Mouse (Mus musculus) limb, embryonic 10.5 days (tissue): ENCODE data around the gene Crygs. TPM values are rescaled to one million over a fixed set of nuclear protein-coding genes. Genes with fewer than 3 reads are reported as not detected.
"Not testable (repeated sequence)": the region's sequence is repeated elsewhere in the genome, so short reads cannot be mapped to it uniquely, and the experiment has no call there.

Experiments
- DNase-seq: peaks from one replicate; pipeline ENCODE4 v3.0.0-alpha.2; 2017; ENCODE audit warnings: low spot score
- H3K27ac ChIP-seq: fragments of 300-500 bp; sonication (generic); 2 replicates; pipeline ENCODE4 v1.5.1; 2016; ENCODE audit warnings: mild to moderate bottlenecking
- H3K27me3 ChIP-seq: fragments of 300-500 bp; sonication (generic); 2 replicates; pipeline ENCODE4 v1.6.1; 2016; ENCODE audit warnings: low read depth, mild to moderate bottlenecking; ENCODE audit not compliant: poor library complexity, severe bottlenecking
- H3K36me3 ChIP-seq: fragments of 300-500 bp; sonication (generic); 2 replicates; pipeline ENCODE4 v1.6.1; 2016; ENCODE audit warnings: mild to moderate bottlenecking, moderate library complexity
- H3K4me1 ChIP-seq: fragments of 300-500 bp; sonication (generic); 2 replicates; pipeline ENCODE4 v1.6.1; 2016
- H3K4me3 ChIP-seq: fragments of 300-500 bp; sonication (generic); 2 replicates; pipeline ENCODE4 v1.5.1; 2016; ENCODE audit warnings: mild to moderate bottlenecking, moderate library complexity
- H3K9me3 ChIP-seq: fragments of 300-500 bp; sonication (generic); replicated peaks from 2 replicates; pipeline ENCODE4 v1.6.1; 2016; ENCODE audit warnings: mild to moderate bottlenecking
- WGBS: fragments of 180-500 bp; shearing (Covaris S2); methylation state at CpG from one replicate; pipeline ENCODE4 v1.1.7; 2016; 5-methylcytosine and 5-hydroxymethylcytosine counted together
- polyA plus RNA-seq: library from polyadenylated mRNA; unstranded; fragments of >200 nt; fragmentation: Nextera tagmentation; extraction: Ambion mirVana; gene quantifications from 2 replicates; pipeline ENCODE4 v1.2.1, GENCODE M21; 2016

The Crygs gene
- polyA plus RNA-seq, 1 experiment from 2014 or later = not detected

- peaks cover 29% of the 10 kb centered on the region for H3K36me3 ChIP-seq
- no peak overlapping the region for H3K4me3 ChIP-seq
- DNase-seq = no peak
- H3K9me3 ChIP-seq = no peaks in the 10 kb centered on the region
- no peaks in the 10 kb centered on the region for H3K27me3 ChIP-seq
- WGBS = 67% methylated on average over 8 of the region's 8 CpGs
- no peak overlapping the region for H3K27ac ChIP-seq
- H3K4me1 ChIP-seq = no peaks in the 10 kb centered on the region
Observed at GRCm38 (mm10) chr16:22820731-22821130, 9.4 kb upstream of the Crygs start.

- no peaks in the 10 kb centered on the region for H3K9me3 ChIP-seq
- no peak overlapping the region for H3K27ac ChIP-seq
- 18% methylated on average over 17 of the region's 17 CpGs for WGBS
- no peaks in the 10 kb centered on the region for H3K27me3 ChIP-seq
- no peak overlapping the region for H3K4me3 ChIP-seq
- DNase-seq = peak; percentile 56
- no peaks in the 10 kb centered on the region for H3K4me1 ChIP-seq
- no peaks in the 10 kb centered on the region for H3K36me3 ChIP-seq
Observed at GRCm38 (mm10) chr16:22807468-22808070, 3.8 kb downstream of the Crygs start.

GRCm38 (mm10) chr16:22802786-22803185 lies 8.6 kb downstream of the Crygs start:
- H3K27me3 ChIP-seq = no peaks in the 10 kb centered on the region
- no peaks in the 10 kb centered on the region for H3K4me1 ChIP-seq
- H3K36me3 ChIP-seq = no peaks in the 10 kb centered on the region
- H3K27ac ChIP-seq = no peak overlapping the region
- DNase-seq = no peak
- no peak overlapping the region for H3K4me3 ChIP-seq
- WGBS = 86% methylated on average over 7 of the region's 7 CpGs
- H3K9me3 ChIP-seq = no peaks in the 10 kb centered on the region

GRCm38 (mm10) chr16:22800849-22801109 lies 10.6 kb downstream of the Crygs start:
- H3K27ac ChIP-seq = no peak overlapping the region
- H3K9me3 ChIP-seq = no peaks in the 10 kb centered on the region
- no peaks in the 10 kb centered on the region for H3K36me3 ChIP-seq
- H3K27me3 ChIP-seq = no peaks in the 10 kb centered on the region
- DNase-seq = no peak
- H3K4me1 ChIP-seq = no peaks in the 10 kb centered on the region
- H3K4me3 ChIP-seq = no peak overlapping the region
- WGBS = 73% methylated on average over 5 of the region's 5 CpGs

GRCm38 (mm10) chr16:22800026-22800848 lies 11.1 kb downstream of the Crygs start:
- Histone ChIP-seq H3K4me1 (no peaks in the 10 kb centered on the region), H3K27me3 (no peaks in the 10 kb centered on the region), H3K36me3 (no peaks in the 10 kb centered on the region), H3K9me3 (no peaks in the 10 kb centered on the region), H3K27ac (no peak overlapping the region), H3K4me3 (no peak overlapping the region)
- WGBS = 73% methylated on average over 6 of the region's 6 CpGs
- no peak for DNase-seq

GRCm38 (mm10) chr16:22798520-22798919 lies 12.9 kb downstream of the Crygs start:
- DNase-seq = no peak
- no peaks in the 10 kb centered on the region for H3K27me3 ChIP-seq
- no peaks in the 10 kb centered on the region for H3K4me1 ChIP-seq
- no peak overlapping the region for H3K27ac ChIP-seq
- no peaks in the 10 kb centered on the region for H3K9me3 ChIP-seq
- no peak overlapping the region for H3K4me3 ChIP-seq
- 83% methylated on average over 3 of the region's 3 CpGs for WGBS
- no peaks in the 10 kb centered on the region for H3K36me3 ChIP-seq

- WGBS = 83% methylated on average over 5 of the region's 5 CpGs
- H3K4me3 ChIP-seq = no peak overlapping the region
- H3K27me3 ChIP-seq = no peaks in the 10 kb centered on the region
- no peaks in the 10 kb centered on the region for H3K9me3 ChIP-seq
- no peaks in the 10 kb centered on the region for H3K4me1 ChIP-seq
- no peak for DNase-seq
- no peaks in the 10 kb centered on the region for H3K36me3 ChIP-seq
- no peak overlapping the region for H3K27ac ChIP-seq
Observed at GRCm38 (mm10) chr16:22797521-22797920, 13.9 kb downstream of the Crygs start.

- WGBS = 91% methylated on average over 3 of the region's 3 CpGs
- Histone ChIP-seq H3K27ac (no peak overlapping the region), H3K27me3 (no peaks in the 10 kb centered on the region), H3K4me3 (no peak overlapping the region), H3K4me1 (peaks cover 8% of the 10 kb centered on the region; the same call in 1 of the 2 replicates), H3K36me3 (no peaks in the 10 kb centered on the region), H3K9me3 (no peaks in the 10 kb centered on the region)
- DNase-seq = peak; percentile 40
Observed at GRCm38 (mm10) chr16:22795497-22795896, 15.9 kb downstream of the Crygs start.

- DNase-seq = no peak
- Histone ChIP-seq H3K27ac (no peak overlapping the region), H3K4me3 (no peak overlapping the region), H3K36me3 (no peaks in the 10 kb centered on the region), H3K9me3 (no peaks in the 10 kb centered on the region), H3K27me3 (0 out of 2 replicates have a peak, but pooled peaks cover 3% of the 10 kb centered on the region), H3K4me1 (peaks cover 12% of the 10 kb centered on the region)
- 11% methylated on average over 2 of the region's 2 CpGs for WGBS
Observed at GRCm38 (mm10) chr16:22791235-22791634, 20.1 kb downstream of the Crygs start.

- no peak for DNase-seq
- Histone ChIP-seq H3K27me3 (0 out of 2 replicates have a peak, but pooled peaks cover 3% of the 10 kb centered on the region), H3K27ac (no peak overlapping the region), H3K4me3 (no peak overlapping the region), H3K4me1 (peaks cover 12% of the 10 kb centered on the region), H3K36me3 (no peaks in the 10 kb centered on the region), H3K9me3 (no peaks in the 10 kb centered on the region)
- WGBS = 39% methylated on average over 10 of the region's 10 CpGs
Observed at GRCm38 (mm10) chr16:22789908-22790367, 21.4 kb downstream of the Crygs start.

- DNase-seq = no peak
- Histone ChIP-seq H3K4me1 (no peaks in the 10 kb centered on the region), H3K27me3 (no peaks in the 10 kb centered on the region), H3K27ac (no peak overlapping the region), H3K9me3 (no peaks in the 10 kb centered on the region), H3K36me3 (no peaks in the 10 kb centered on the region), H3K4me3 (no peak overlapping the region)
- WGBS = 83% methylated on average over 5 of the region's 5 CpGs
Observed at GRCm38 (mm10) chr16:22782686-22783085, 28.7 kb downstream of the Crygs start.

- Histone ChIP-seq H3K27me3 (no peaks in the 10 kb centered on the region), H3K4me3 (no peak overlapping the region), H3K36me3 (no peaks in the 10 kb centered on the region), H3K4me1 (no peaks in the 10 kb centered on the region), H3K27ac (no peak overlapping the region), H3K9me3 (no peaks in the 10 kb centered on the region)
- WGBS = 93% methylated on average over 3 of the region's 3 CpGs
- DNase-seq = no peak
Observed at GRCm38 (mm10) chr16:22779228-22779835, 32.0 kb downstream of the Crygs start.

- not testable (repeated sequence) for H3K27ac ChIP-seq, DNase-seq, H3K36me3 ChIP-seq, H3K9me3 ChIP-seq, H3K27me3 ChIP-seq, H3K4me3 ChIP-seq, H3K4me1 ChIP-seq
- 94% methylated on average over 12 of the region's 12 CpGs for WGBS
Observed at GRCm38 (mm10) chr16:22778296-22778695, 33.1 kb downstream of the Crygs start.
